Mouse (Mus musculus): Measurements from ENCODE around the gene Camta1. TPM values are rescaled to one million over a fixed set of nuclear protein-coding genes. Genes with fewer than 3 reads are reported as not detected.
A peak's percentile ranks its signal among the peaks of the same experiment; 100 is the strongest.

The Camta1 gene
- polyA plus RNA-seq, 1 experiment from 2014 or later: 130 TPM

DNA sequence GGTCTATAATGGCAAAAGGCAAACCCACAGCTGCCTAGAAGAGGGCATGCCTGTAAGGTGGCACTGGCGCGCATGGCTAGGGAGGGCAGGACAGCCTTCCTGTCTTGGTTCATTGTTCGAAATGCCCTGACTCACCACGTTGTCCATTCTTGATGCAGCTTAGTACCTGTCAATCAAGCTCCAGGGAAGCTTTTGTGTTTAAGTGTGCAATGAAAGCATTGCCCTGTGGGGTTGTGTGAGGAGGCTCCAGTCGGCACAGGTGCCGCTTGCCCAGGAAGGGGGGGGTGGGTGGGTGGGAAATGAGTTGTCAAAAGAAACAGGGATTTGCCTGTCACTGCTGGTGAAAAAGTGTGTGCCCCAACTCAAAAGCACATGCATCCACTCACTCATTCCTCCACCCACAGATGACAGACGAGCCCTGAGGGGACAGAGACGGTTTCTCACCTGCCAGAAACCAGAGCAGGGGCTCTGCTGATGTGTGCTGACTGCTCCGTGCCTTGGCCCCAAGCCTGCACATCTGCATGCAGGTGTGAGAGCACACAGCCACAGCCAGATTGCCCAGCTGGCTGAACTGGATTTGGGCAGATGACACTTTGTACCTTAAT is 115.6 kb downstream of the Camta1 start:
- H3K9me3 ChIP-seq: no peaks in the 10 kb centered on the region
- no peak overlapping the region for H3K4me2 ChIP-seq (replicated peaks)
- no peaks in the 10 kb centered on the region for H3K27me3 ChIP-seq
- 23% methylated on average over 9 of the region's 9 CpGs for WGBS
- H3K36me3 ChIP-seq: no peaks in the 10 kb centered on the region
- no peak overlapping the region for H3K9ac ChIP-seq (replicated peaks)
- H3K4me1 ChIP-seq: peaks cover 5% of the 10 kb centered on the region
- no peak overlapping the region for H3K27ac ChIP-seq (replicated peaks)
- ATAC-seq (replicated peaks): 0 out of 2 replicates have a peak, but pooled peaks have one; percentile 32
- no peak overlapping the region for H3K4me3 ChIP-seq

DNA sequence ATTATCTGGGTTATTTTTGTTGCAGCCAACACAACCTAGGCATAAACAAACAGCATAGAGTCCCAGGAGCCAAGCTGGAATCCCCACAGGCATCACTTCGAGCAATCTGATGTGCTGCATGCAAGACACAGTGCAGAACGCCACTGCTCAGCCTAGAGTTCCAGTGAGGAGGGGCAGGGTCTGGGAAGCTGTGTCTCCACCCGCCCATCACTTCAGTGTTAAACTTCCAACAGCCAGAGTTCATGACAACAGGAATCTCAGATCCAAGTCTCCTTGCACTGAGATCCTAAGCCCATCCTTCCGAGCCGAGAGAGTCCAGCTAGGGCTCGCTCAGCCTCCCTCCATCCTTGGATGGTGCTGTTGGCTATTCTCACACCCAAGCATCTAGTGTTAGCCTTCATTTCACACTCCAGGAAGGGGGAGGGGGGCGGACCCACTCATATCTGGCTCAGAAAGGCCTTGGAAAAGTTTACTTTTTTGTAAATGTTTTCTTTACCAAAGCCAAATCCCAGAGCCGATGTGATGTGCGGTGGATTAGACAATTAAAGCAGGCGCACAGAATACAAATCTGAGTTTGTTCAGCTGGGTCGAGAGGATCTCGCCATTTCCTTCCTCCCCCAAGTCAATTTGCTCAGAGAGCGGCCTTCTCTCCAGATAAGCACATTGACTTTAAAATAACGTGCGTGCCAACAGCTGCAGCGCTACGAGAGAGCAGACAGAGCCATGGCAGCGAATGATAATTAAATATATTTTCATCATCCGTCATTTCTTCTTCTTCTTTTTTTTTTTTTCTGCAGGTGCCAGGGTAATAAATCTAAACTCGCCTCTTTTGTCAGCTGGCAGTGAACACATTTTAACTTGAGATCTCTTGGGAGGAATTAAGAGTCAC is 120.2 kb downstream of the Camta1 start:
- Histone ChIP-seq H3K27me3 (no peaks in the 10 kb centered on the region), H3K4me2 (replicated peaks) (no peak overlapping the region), H3K27ac (replicated peaks) (peak overlapping the region; percentile 15; the same call in 1 of the 2 replicates), H3K4me1 (peaks cover 14% of the 10 kb centered on the region), H3K9ac (replicated peaks) (no peak overlapping the region), H3K9me3 (no peaks in the 10 kb centered on the region), H3K36me3 (no peaks in the 10 kb centered on the region), H3K4me3 (no peak overlapping the region)
- no peak for ATAC-seq (replicated peaks)
- 58% methylated on average over 20 of the region's 20 CpGs for WGBS

GRCm38 (mm10) chr4:151739348-151739956 is 122.2 kb downstream of the Camta1 start:
- no peaks in the 10 kb centered on the region for H3K27me3 ChIP-seq
- no peaks in the 10 kb centered on the region for H3K36me3 ChIP-seq
- no peak overlapping the region for H3K9ac ChIP-seq (replicated peaks)
- ATAC-seq (replicated peaks): 0 out of 2 replicates have a peak, but pooled peaks have one; percentile 36
- no peaks in the 10 kb centered on the region for H3K9me3 ChIP-seq
- peaks cover 14% of the 10 kb centered on the region for H3K4me1 ChIP-seq
- no peak overlapping the region for H3K27ac ChIP-seq (replicated peaks)
- WGBS: 86% methylated on average over 12 of the region's 12 CpGs
- H3K4me2 ChIP-seq (replicated peaks): no peak overlapping the region
- no peak overlapping the region for H3K4me3 ChIP-seq

GRCm38 (mm10) chr4:151738875-151739274 is 122.8 kb downstream of the Camta1 start:
- WGBS: 58% methylated on average over 11 of the region's 11 CpGs
- Histone ChIP-seq H3K27ac (replicated peaks) (peak overlapping the region; percentile 27; the same call in 1 of the 2 replicates), H3K4me1 (peaks cover 14% of the 10 kb centered on the region), H3K27me3 (no peaks in the 10 kb centered on the region), H3K36me3 (no peaks in the 10 kb centered on the region), H3K9ac (replicated peaks) (no peak overlapping the region), H3K4me2 (replicated peaks) (no peak overlapping the region), H3K9me3 (no peaks in the 10 kb centered on the region), H3K4me3 (no peak overlapping the region)
- ATAC-seq (replicated peaks): 0 out of 2 replicates have a peak, but pooled peaks have one; percentile 53

DNA sequence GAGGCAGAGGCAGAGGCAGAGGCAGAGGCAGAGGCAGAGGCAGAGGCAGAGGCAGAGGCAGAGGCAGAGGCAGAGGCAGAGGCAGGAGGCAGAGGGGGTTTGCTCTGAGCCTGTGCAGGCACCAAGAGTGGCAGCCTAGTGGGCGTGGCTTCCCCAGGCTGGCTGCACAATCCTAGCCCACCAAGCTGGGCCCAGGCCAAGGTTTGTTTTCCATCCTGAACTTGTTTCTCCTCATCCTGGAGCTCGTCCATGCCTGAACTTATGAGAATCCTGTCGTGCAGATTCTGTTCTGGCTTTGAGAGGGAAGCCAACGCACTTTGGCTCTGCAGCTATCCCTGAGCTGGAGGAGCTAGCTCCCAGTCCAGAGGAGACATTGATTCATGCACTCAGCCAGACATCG is 123.4 kb downstream of the Camta1 start:
- WGBS: 63% methylated on average over 5 of the region's 5 CpGs
- H3K9me3 ChIP-seq: no peaks in the 10 kb centered on the region
- H3K4me1 ChIP-seq: peaks cover 14% of the 10 kb centered on the region
- H3K4me2 ChIP-seq (replicated peaks): no peak overlapping the region
- H3K4me3 ChIP-seq: no peak overlapping the region
- H3K9ac ChIP-seq (replicated peaks): no peak overlapping the region
- H3K27me3 ChIP-seq: no peaks in the 10 kb centered on the region
- no peak overlapping the region for H3K27ac ChIP-seq (replicated peaks)
- H3K36me3 ChIP-seq: no peaks in the 10 kb centered on the region
- ATAC-seq (replicated peaks): no peak

DNA sequence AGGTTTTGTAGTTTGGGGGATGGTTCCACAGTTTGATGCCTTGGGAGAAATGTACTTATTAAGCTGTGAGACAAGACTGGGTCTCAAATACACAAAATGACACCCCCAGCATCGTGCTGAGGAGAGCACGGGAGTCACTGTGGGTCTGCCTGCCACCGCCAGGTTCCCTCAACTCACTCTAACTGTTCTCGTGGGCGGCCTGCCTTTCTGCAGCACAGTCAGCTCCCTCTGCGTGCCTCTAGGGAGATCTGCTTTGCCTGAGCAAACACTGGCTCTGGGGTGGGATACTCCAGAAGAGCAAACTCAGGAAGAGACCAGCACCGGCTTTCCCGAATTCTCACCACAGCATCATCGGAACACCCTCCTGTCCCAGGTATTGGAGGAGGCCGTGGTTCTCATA is 129.0 kb downstream of the Camta1 start:
- Histone ChIP-seq H3K4me2 (replicated peaks) (no peak overlapping the region), H3K36me3 (no peaks in the 10 kb centered on the region), H3K9ac (replicated peaks) (no peak overlapping the region), H3K27ac (replicated peaks) (no peak overlapping the region), H3K27me3 (no peaks in the 10 kb centered on the region), H3K4me3 (no peak overlapping the region), H3K9me3 (no peaks in the 10 kb centered on the region), H3K4me1 (peaks cover 6% of the 10 kb centered on the region; the same call in 1 of the 2 replicates)
- ATAC-seq (replicated peaks): no peak
- 79% methylated on average over 10 of the region's 10 CpGs for WGBS

DNA sequence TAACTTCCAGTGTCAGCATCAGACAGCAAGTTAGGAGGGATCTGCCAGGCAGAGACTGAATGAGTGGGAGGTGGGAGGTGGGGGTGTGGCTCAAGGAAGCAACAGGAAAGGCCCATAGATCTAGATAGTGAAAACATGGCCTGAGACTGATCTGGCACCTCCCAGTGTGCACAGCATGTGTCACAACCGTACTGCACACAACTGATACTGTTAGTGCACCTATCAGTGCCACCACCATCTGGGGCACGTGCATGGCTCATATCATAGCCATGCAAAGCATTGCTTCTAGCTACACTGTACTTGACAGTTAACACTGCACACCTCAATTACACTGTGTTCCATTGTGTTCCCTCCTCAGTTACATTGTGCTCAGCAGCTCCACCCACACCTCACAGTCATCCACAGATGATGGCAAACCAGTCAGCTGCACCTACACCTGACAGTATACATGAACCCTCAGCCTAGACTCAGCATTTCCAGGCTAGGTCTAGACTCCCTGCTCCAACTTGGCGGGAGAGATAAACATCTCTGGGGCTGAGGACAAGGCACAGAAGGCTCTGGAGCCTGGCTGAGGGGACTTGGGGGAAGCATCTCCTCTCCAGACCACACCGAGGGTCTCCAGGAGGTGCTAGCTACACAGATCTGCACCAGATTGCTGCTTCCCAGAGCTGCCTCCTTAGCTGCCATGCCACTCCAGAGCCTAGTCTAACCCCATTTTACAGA is 131.5 kb downstream of the Camta1 start:
- no peak for ATAC-seq (replicated peaks)
- no peak overlapping the region for H3K27ac ChIP-seq (replicated peaks)
- no peak overlapping the region for H3K4me2 ChIP-seq (replicated peaks)
- no peaks in the 10 kb centered on the region for H3K36me3 ChIP-seq
- 80% methylated on average over 4 of the region's 4 CpGs for WGBS
- no peaks in the 10 kb centered on the region for H3K27me3 ChIP-seq
- H3K4me1 ChIP-seq: peaks cover 6% of the 10 kb centered on the region; the same call in 1 of the 2 replicates
- H3K9ac ChIP-seq (replicated peaks): no peak overlapping the region
- no peaks in the 10 kb centered on the region for H3K9me3 ChIP-seq
- H3K4me3 ChIP-seq: no peak overlapping the region

DNA sequence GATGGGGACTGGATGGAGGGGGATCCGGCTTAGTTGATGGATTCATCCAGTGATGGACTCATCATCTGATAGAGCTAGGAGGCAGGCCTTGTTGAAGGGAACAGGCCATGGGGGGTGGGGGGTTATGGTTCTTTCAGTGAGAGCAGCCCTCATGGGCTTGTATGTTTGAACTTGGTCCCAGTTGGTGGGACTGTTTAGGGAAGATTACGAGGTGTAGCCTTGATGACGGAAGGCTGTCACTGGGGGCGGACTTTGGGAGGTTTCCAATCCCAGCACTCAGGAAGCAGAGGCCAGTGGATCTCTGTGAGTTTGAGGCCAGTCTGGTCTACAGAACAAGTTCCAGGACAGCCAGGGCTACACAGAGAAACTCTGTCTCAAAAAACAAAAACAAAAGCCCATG is 132.6 kb downstream of the Camta1 start:
- Histone ChIP-seq H3K36me3 (no peaks in the 10 kb centered on the region), H3K9me3 (no peaks in the 10 kb centered on the region), H3K9ac (replicated peaks) (no peak overlapping the region), H3K4me1 (peaks cover 6% of the 10 kb centered on the region; the same call in 1 of the 2 replicates), H3K27me3 (no peaks in the 10 kb centered on the region), H3K27ac (replicated peaks) (no peak overlapping the region), H3K4me2 (replicated peaks) (no peak overlapping the region), H3K4me3 (no peak overlapping the region)
- WGBS: 84% methylated on average over 4 of the region's 4 CpGs
- ATAC-seq (replicated peaks): no peak

DNA sequence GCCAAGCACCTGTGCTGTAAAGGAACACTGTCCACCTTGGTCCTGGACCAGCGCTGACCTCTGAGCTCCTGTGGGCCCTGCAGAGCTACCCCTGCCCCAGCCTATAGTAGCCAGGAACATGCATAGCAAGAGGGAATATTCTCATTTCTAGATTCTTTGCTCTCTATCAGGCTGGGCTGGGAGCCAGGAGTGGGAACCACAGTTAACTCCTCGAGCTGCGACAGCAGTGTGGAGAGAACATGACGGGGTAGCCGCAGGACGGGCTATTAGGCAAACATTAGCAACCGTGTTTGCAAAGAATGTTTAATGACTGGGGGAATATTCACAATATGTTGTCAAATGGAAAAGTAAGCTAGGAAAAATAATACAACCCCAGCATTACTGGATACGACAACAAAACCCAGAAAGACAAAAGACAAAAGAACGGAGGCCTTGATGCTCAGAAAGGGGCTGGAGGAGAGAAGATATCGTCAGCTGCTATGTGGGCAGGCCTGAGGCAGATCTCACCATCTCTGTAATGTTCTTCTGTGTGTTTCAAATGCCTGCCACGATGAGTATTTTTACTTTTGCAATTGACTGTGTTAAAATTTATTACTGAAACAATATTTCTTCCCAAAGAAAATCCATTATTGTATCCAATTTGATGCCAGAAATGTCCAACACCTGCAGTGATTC is 133.1 kb downstream of the Camta1 start:
- Histone ChIP-seq H3K36me3 (no peaks in the 10 kb centered on the region), H3K9me3 (no peaks in the 10 kb centered on the region), H3K27ac (replicated peaks) (no peak overlapping the region), H3K9ac (replicated peaks) (no peak overlapping the region), H3K4me3 (no peak overlapping the region), H3K4me1 (peaks cover 6% of the 10 kb centered on the region; the same call in 1 of the 2 replicates), H3K4me2 (replicated peaks) (no peak overlapping the region), H3K27me3 (no peaks in the 10 kb centered on the region)
- 51% methylated on average over 11 of the region's 11 CpGs for WGBS
- ATAC-seq (replicated peaks): no peak

DNA sequence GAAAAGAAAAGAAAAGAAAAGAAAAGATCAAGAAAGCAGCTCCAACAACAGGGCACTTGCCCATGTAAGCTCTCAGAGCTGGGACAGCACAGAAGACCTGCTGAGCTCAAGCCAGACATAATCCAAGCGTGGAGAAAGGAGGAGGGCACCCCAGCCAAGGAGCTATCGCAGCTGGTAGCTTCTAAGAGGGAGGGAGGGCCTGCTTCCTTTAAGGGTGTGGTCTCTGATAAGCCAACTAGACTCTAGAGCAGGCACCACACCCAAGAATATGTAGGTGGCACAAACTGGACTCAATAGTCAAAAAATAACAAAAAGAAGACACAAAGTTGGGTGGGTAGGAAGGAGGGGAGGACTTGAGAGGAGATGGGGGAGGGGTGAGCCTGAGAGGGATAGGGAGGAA is 135.3 kb downstream of the Camta1 start:
- Histone ChIP-seq H3K4me2 (replicated peaks) (no peak overlapping the region), H3K36me3 (no peaks in the 10 kb centered on the region), H3K9ac (replicated peaks) (no peak overlapping the region), H3K4me1 (peaks cover 6% of the 10 kb centered on the region; the same call in 1 of the 2 replicates), H3K9me3 (no peaks in the 10 kb centered on the region), H3K4me3 (no peak overlapping the region), H3K27ac (replicated peaks) (no peak overlapping the region), H3K27me3 (no peaks in the 10 kb centered on the region)
- 59% methylated on average over 2 of the region's 2 CpGs for WGBS
- ATAC-seq (replicated peaks): no peak

GRCm38 (mm10) chr4:151724897-151725296 is 136.8 kb downstream of the Camta1 start:
- Histone ChIP-seq H3K4me1 (peaks cover 18% of the 10 kb centered on the region), H3K27me3 (no peaks in the 10 kb centered on the region), H3K4me3 (no peak overlapping the region), H3K27ac (replicated peaks) (no peak overlapping the region), H3K9ac (replicated peaks) (no peak overlapping the region), H3K9me3 (no peaks in the 10 kb centered on the region), H3K36me3 (no peaks in the 10 kb centered on the region), H3K4me2 (replicated peaks) (no peak overlapping the region)
- ATAC-seq (replicated peaks): no peak
